Mouse (Mus musculus): ENCODE results near the gene Dysf. TPM values are rescaled to one million over a fixed set of nuclear protein-coding genes. Genes with fewer than 3 reads are reported as not detected.

Gene Dysf
- polyA plus RNA-seq, 1 experiment from 2014 or later: 4.4 TPM

GRCm38 (mm10) chr6:84128229-84128628 lies 119.8 kb downstream of the Dysf start:
- H3K4me1 ChIP-seq (replicated peaks; ENCODE audit: control insufficient read depth, insufficient read depth): no peaks in the 10 kb centered on the region
- no peak for DNase-seq (ENCODE audit: low spot score)
- TF ChIP-seq EP300 (optimal IDR thresholded peaks at IDR 0.05) (no peak), CTCF (IDR thresholded peaks at IDR 0.05; ENCODE audit: low read depth) (no peak)
- H3K27me3 ChIP-seq (ENCODE audit: control insufficient read depth, insufficient read depth, low read length): no peaks in the 10 kb centered on the region
- ATAC-seq (ENCODE audit: low FRiP score, low TSS enrichment): no peak
- no peak overlapping the region for H3K4me3 ChIP-seq (ENCODE audit: low read depth, low read length)
- H3K4me2 ChIP-seq (replicated peaks; ENCODE audit: low read depth): no peak overlapping the region
- H3K27ac ChIP-seq (replicated peaks): no peak overlapping the region
- 81% methylated on average over 2 of the region's 2 CpGs for WGBS
- H3K9me3 ChIP-seq (ENCODE audit: control insufficient read depth, low read length): no peaks in the 10 kb centered on the region
- H3K36me3 ChIP-seq (ENCODE audit: control insufficient read depth, insufficient read depth, low read length): no peaks in the 10 kb centered on the region; the same call in 1 of the 2 replicates
- no peak overlapping the region for H3K9ac ChIP-seq (ENCODE audit: low read length)

DNA sequence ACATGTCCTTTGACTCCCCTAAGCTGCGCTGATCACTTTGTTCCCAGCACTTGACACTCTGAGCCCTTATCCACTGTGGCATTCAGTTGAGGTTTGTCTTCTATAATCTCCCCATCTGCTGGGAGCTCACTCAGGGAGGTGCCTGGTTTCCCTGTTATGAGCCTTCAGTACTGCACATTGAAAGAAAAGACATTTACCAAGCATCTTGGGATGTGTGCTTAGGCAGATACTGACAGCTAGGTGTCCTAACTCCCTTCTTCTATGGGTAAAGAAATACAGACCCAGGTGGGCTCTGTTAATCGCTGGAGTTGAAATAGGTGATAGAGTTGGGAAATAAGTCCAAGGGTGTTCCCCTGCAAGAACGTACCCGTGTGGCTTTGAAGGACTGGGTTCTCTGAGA lies 122.5 kb downstream of the Dysf start:
- DNase-seq (ENCODE audit: low spot score): no peak
- Histone ChIP-seq H3K27ac (replicated peaks) (no peak overlapping the region), H3K36me3 (ENCODE audit: control insufficient read depth, insufficient read depth, low read length) (no peaks in the 10 kb centered on the region; the same call in 1 of the 2 replicates), H3K4me3 (ENCODE audit: low read depth, low read length) (no peak overlapping the region), H3K4me2 (replicated peaks; ENCODE audit: low read depth) (no peak overlapping the region), H3K9me3 (ENCODE audit: control insufficient read depth, low read length) (no peaks in the 10 kb centered on the region), H3K4me1 (replicated peaks; ENCODE audit: control insufficient read depth, insufficient read depth) (no peaks in the 10 kb centered on the region), H3K27me3 (ENCODE audit: control insufficient read depth, insufficient read depth, low read length) (no peaks in the 10 kb centered on the region), H3K9ac (ENCODE audit: low read length) (no peak overlapping the region)
- TF ChIP-seq EP300 (optimal IDR thresholded peaks at IDR 0.05) (no peak), CTCF (IDR thresholded peaks at IDR 0.05; ENCODE audit: low read depth) (no peak)
- WGBS: 80% methylated on average over 4 of the region's 4 CpGs
- no peak for ATAC-seq (ENCODE audit: low FRiP score, low TSS enrichment)

DNA sequence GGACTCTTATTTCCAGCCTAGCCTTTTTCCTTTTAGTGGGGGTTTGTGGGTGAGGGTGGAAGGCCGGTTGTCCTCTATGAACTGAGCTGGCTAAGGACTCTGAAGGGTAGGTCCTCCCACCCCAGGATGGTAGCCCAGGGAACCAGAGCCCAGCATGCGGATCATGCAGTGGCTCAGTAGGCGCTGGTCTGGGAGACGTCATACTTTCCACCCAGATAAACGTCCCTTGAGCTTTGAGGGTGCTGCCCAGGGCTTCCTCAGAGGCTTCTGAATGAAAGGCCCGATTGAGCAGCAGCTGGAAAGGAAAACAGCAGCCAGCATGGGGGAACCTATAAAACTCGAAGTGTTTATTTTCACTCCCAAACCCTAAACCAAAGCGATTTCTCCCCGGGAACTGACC lies 123.1 kb downstream of the Dysf start:
- H3K4me2 ChIP-seq (replicated peaks; ENCODE audit: low read depth): no peak overlapping the region
- ATAC-seq (ENCODE audit: low FRiP score, low TSS enrichment) (no peak), DNase-seq (ENCODE audit: low spot score) (no peak)

DNA sequence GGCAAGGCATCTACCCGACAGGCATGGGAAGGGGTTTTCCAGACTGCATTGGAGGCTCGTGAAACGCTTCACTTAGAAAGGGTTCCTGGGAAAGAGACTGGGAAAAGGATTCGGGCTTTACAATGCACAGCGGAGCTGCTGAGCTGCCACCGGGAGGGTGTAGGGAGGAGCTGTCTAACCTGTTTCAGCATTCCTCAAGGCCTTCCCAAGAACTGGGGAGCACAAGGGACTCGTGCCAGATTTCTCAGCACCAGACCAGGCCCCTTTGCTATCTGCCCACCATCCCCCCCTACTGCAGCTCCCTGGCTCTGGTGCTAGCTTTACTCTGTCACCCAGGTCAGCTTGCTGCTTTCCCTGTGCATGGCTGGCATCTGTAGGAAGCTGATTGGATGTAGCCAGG lies 124.7 kb downstream of the Dysf start:
- no peaks in the 10 kb centered on the region for H3K9me3 ChIP-seq (ENCODE audit: control insufficient read depth, low read length)
- H3K36me3 ChIP-seq (ENCODE audit: control insufficient read depth, insufficient read depth, low read length): no peaks in the 10 kb centered on the region; the same call in 1 of the 2 replicates
- no peak overlapping the region for H3K27ac ChIP-seq (replicated peaks)
- no peak for TF ChIP-seq CTCF (IDR thresholded peaks at IDR 0.05; ENCODE audit: low read depth)
- TF ChIP-seq EP300 (optimal IDR thresholded peaks at IDR 0.05): no peak
- no peaks in the 10 kb centered on the region for H3K4me1 ChIP-seq (replicated peaks; ENCODE audit: control insufficient read depth, insufficient read depth)
- no peak overlapping the region for H3K4me2 ChIP-seq (replicated peaks; ENCODE audit: low read depth)
- no peak overlapping the region for H3K4me3 ChIP-seq (ENCODE audit: low read depth, low read length)
- WGBS: 49% methylated on average over 7 of the region's 7 CpGs
- peak; percentile 16 for DNase-seq (ENCODE audit: low spot score)
- no peaks in the 10 kb centered on the region for H3K27me3 ChIP-seq (ENCODE audit: control insufficient read depth, insufficient read depth, low read length)
- no peak overlapping the region for H3K9ac ChIP-seq (ENCODE audit: low read length)
- no peak for ATAC-seq (ENCODE audit: low FRiP score, low TSS enrichment)

More for the DNA sequence above, 123.1 kb downstream of the Dysf start:
- TF ChIP-seq EP300 (optimal IDR thresholded peaks at IDR 0.05) (no peak), CTCF (IDR thresholded peaks at IDR 0.05; ENCODE audit: low read depth) (no peak)
- Histone ChIP-seq H3K36me3 (ENCODE audit: control insufficient read depth, insufficient read depth, low read length) (no peaks in the 10 kb centered on the region; the same call in 1 of the 2 replicates), H3K27ac (replicated peaks) (no peak overlapping the region), H3K4me1 (replicated peaks; ENCODE audit: control insufficient read depth, insufficient read depth) (no peaks in the 10 kb centered on the region), H3K4me3 (ENCODE audit: low read depth, low read length) (no peak overlapping the region), H3K9ac (ENCODE audit: low read length) (no peak overlapping the region), H3K27me3 (ENCODE audit: control insufficient read depth, insufficient read depth, low read length) (no peaks in the 10 kb centered on the region), H3K9me3 (ENCODE audit: control insufficient read depth, low read length) (no peaks in the 10 kb centered on the region)
- WGBS: 62% methylated on average over 9 of the region's 9 CpGs

- no peak overlapping the region for H3K4me3 ChIP-seq (ENCODE audit: low read depth, low read length)
- H3K4me1 ChIP-seq (replicated peaks; ENCODE audit: control insufficient read depth, insufficient read depth): no peaks in the 10 kb centered on the region
- H3K36me3 ChIP-seq (ENCODE audit: control insufficient read depth, insufficient read depth, low read length): no peaks in the 10 kb centered on the region; the same call in 1 of the 2 replicates
- H3K9me3 ChIP-seq (ENCODE audit: control insufficient read depth, low read length): no peaks in the 10 kb centered on the region
- WGBS: 69% methylated on average over 5 of the region's 7 CpGs
- TF ChIP-seq EP300 (optimal IDR thresholded peaks at IDR 0.05): no peak
- TF ChIP-seq CTCF (IDR thresholded peaks at IDR 0.05; ENCODE audit: low read depth): no peak
- H3K27ac ChIP-seq (replicated peaks): no peak overlapping the region
- no peaks in the 10 kb centered on the region for H3K27me3 ChIP-seq (ENCODE audit: control insufficient read depth, insufficient read depth, low read length)
- ATAC-seq (ENCODE audit: low FRiP score, low TSS enrichment): no peak
- no peak overlapping the region for H3K4me2 ChIP-seq (replicated peaks; ENCODE audit: low read depth)
- DNase-seq (ENCODE audit: low spot score): no peak
- no peak overlapping the region for H3K9ac ChIP-seq (ENCODE audit: low read length)
These were observed 125.8 kb downstream of the Dysf start for GRCm38 (mm10) chr6:84133996-84134721.

- no peak overlapping the region for H3K4me3 ChIP-seq (ENCODE audit: low read depth, low read length)
- no peaks in the 10 kb centered on the region for H3K27me3 ChIP-seq (ENCODE audit: control insufficient read depth, insufficient read depth, low read length)
- H3K27ac ChIP-seq (replicated peaks): 0 out of 2 replicates have a peak overlapping the region, but pooled peaks have one; percentile 35
- H3K4me2 ChIP-seq (replicated peaks; ENCODE audit: low read depth): peak overlapping the region; percentile 40
- TF ChIP-seq CTCF (IDR thresholded peaks at IDR 0.05; ENCODE audit: low read depth) (no peak), EP300 (optimal IDR thresholded peaks at IDR 0.05) (no peak)
- WGBS: 16% methylated on average over 22 of the region's 23 CpGs
- no peaks in the 10 kb centered on the region for H3K4me1 ChIP-seq (replicated peaks; ENCODE audit: control insufficient read depth, insufficient read depth)
- no peaks in the 10 kb centered on the region; the same call in 1 of the 2 replicates for H3K36me3 ChIP-seq (ENCODE audit: control insufficient read depth, insufficient read depth, low read length)
- H3K9ac ChIP-seq (ENCODE audit: low read length): no peak overlapping the region
- DNase-seq (ENCODE audit: low spot score): peak; percentile 36
- ATAC-seq (ENCODE audit: low FRiP score, low TSS enrichment): peak; percentile 61
- no peaks in the 10 kb centered on the region for H3K9me3 ChIP-seq (ENCODE audit: control insufficient read depth, low read length)
These were observed 126.5 kb downstream of the Dysf start for GRCm38 (mm10) chr6:84134722-84135394.

All from stomach, postnatal 0 days (tissue).